Mouse (Mus musculus) kidney, adult 2 months (tissue): ENCODE results near the gene Oas1h. TPM values are rescaled to one million over a fixed set of nuclear protein-coding genes. Genes with fewer than 3 reads are reported as not detected.

ENCODE experiments used
- DNase-seq: peaks from one replicate; pipeline ENCODE4 v3.0.0; 2021
- H3K27ac ChIP-seq: fragments of 200-500 bp; 2 replicates; pipeline ENCODE4 v1.5.1; 2012; ENCODE audit warnings: low read depth, low read length, control low read depth, inconsistent platforms; ENCODE audit not compliant: insufficient read depth
- H3K27me3 ChIP-seq: fragments of 200-500 bp; replicated peaks from 2 replicates; pipeline ENCODE4 v1.6.1; 2012; ENCODE audit warnings: mild to moderate bottlenecking, moderate library complexity, low read length, inconsistent platforms; ENCODE audit not compliant: control insufficient read depth, insufficient read depth
- H3K36me3 ChIP-seq: fragments of 200-500 bp; 2 replicates; pipeline ENCODE4 v1.6.1; 2012; ENCODE audit warnings: mild to moderate bottlenecking, moderate library complexity, low read length, inconsistent platforms; ENCODE audit not compliant: control insufficient read depth, insufficient read depth
- H3K4me1 ChIP-seq: fragments of 200-500 bp; 2 replicates; pipeline ENCODE4 v1.6.1; 2011; ENCODE audit warnings: low read length; ENCODE audit not compliant: control insufficient read depth, insufficient read depth
- H3K4me3 ChIP-seq: fragments of 200-500 bp; 2 replicates; pipeline ENCODE4 v1.5.1; 2011; ENCODE audit warnings: mild to moderate bottlenecking, low read depth, low read length, control low read depth; ENCODE audit not compliant: insufficient read depth
- CTCF ChIP-seq: fragments of 200-500 bp; conservative IDR thresholded peaks from 2 replicates; pipeline ENCODE4 v1.5.1; 2011; ENCODE audit warnings: low read depth, mild to moderate bottlenecking, control low read depth, low read length, moderate library complexity, mixed read lengths; ENCODE audit not compliant: insufficient read depth, insufficient read length
- POLR2A ChIP-seq: fragments of 200-500 bp; IDR thresholded peaks from one replicate; pipeline ENCODE4 v1.6.1; 2011; ENCODE audit warnings: low read depth, low read length, control low read depth
- WGBS: fragments of 180-500 bp; shearing (Covaris S2); methylation state at CpG from one replicate; pipeline ENCODE4 v1.1.7; 2018; 5-methylcytosine and 5-hydroxymethylcytosine counted together
- polyA plus RNA-seq: library from polyadenylated mRNA; depleted of rRNA; stranded (reverse); fragments of >200 nt; gene quantifications from 2 replicates; pipeline ENCODE4 v1.2.3, GENCODE M21; 2012

Gene Oas1h
- polyA plus RNA-seq, 1 experiment: not detected

DNA sequence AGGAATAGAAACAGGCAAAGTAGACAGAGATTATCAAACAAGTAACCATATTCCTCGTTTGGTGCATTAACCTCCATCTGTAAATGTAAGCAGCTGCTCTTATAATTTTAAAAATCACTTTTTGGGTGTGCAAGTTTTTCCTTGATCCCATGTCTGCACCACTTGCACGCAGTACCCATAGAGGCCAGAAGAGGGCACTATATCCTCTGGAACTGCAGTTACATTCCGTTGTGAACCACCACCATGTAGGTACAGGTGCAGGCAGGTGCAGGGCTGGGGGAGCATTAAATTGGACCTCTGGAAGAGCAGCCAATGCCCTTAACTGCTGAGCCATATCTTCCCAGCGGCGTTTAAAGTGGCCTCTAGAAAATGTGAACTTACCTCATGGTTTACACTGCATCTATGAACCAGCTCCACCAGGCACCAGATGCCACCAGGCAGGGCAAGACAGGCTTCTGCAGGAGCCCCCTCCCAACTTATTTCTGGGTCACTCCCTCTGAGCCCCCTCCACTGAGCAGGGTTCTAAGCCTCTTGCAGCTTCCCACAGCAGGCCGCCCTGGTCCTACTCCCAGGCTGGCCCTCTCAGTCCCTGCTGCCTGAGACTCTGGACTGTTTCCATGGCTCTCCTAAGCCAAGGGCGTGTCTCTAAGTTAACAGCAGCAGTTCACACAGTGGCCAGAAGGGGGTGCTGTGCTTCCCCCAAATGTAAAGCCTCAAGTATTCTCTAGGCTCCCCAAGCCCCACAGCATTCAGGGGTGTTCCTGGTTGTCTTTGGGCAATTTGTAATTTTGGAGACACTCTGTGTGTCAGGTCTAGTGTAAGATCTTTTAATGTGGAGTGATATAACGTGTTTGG lies 24.3 kb upstream of the Oas1h start:
- WGBS: 15% methylated on average over 8 of the region's 8 CpGs
- TF ChIP-seq POLR2A (no peak), CTCF (peak; percentile 74)
- H3K27me3 ChIP-seq: no peaks in the 10 kb centered on the region
- H3K36me3 ChIP-seq: no peaks in the 10 kb centered on the region
- H3K27ac ChIP-seq: no peak overlapping the region
- no peak overlapping the region for H3K4me3 ChIP-seq
- DNase-seq: peak; percentile 45
- H3K4me1 ChIP-seq: no peaks in the 10 kb centered on the region

DNA sequence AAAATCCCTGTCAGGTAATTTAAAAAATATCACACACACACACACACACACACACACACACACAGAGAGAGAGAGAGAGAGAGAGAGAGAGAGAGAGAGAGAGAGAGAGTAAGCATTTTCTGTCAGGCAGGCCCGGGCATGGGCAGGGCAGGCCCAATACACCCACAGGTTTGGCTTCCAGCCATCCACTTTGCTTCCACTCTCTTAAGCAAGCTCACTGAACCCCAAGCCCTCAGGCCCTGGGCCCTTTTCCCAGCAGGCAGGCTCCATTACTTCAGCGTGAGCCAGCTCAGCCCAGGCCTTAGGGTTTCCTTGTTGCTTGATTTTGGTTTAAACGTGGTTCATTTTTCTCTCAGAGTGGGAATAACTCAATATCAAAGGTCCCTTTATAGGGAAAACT lies 16.5 kb upstream of the Oas1h start:
- WGBS: 57% methylated on average over 3 of the region's 3 CpGs
- H3K4me3 ChIP-seq: no peak overlapping the region
- no peaks in the 10 kb centered on the region for H3K36me3 ChIP-seq
- DNase-seq: peak; percentile 30
- no peak overlapping the region for H3K27ac ChIP-seq
- TF ChIP-seq CTCF (no peak), POLR2A (no peak)
- H3K27me3 ChIP-seq: no peaks in the 10 kb centered on the region
- H3K4me1 ChIP-seq: no peaks in the 10 kb centered on the region

DNA sequence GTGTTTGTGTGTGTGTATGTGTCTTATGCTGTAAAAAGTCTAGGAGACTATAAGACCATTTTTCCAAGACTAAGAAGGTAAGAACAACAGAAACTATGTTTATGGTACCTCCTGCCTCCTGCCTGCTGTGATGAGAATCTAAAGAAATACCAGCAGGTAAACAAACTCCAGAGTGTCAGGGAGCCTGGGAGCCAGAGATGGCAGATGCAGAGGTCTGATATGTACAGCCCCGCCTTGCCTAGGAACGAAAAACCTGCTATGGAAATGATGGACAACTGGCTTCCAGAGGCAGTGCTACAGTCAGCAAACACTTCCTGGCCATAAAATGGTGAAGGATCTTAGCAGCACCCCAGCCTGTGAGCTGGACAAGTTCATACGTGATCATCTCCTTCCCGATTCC lies 14.2 kb upstream of the Oas1h start, which contains the start of gene Oas1f:
Gene Oas1f (plus strand): TSS at position 301 of the 400 bp plus-strand sequence.
- Histone ChIP-seq H3K4me1 (no peaks in the 10 kb centered on the region), H3K27ac (no peak within 1 kb of the TSS), H3K4me3 (no peak within 1 kb of the TSS), H3K36me3 (no peaks in the 10 kb centered on the region), H3K27me3 (no peaks in the 10 kb centered on the region)
- WGBS: 62% methylated on average over 4 of the region's 4 CpGs
- TF ChIP-seq POLR2A (no peak), CTCF (no peak)
- DNase-seq: no peak

DNA sequence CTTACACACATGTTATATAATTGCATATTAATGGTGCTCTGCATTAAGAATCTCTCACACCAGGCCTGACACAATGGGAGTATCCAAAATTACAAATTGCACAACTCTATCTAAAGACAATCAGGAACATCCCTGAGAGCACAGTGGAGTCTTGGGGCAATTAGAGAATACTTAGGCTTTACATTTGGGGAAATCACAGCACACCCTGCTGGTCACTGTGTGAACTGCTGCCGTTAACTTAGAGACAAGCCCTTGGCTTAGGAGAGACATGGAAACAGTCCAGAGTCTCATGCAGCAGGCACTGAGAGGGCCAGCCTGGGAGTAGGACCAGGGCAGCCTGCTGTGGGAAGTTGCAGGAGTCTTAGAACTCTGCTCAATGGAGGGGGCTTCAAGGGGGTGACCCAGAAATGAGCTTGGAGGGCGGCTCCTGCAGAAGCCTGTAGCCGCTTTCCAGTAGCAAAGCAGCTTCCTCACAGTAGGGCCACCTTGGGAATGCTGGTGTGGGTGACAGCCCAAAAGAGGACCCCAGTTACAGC lies 11.6 kb upstream of the Oas1h start:
- H3K36me3 ChIP-seq: no peaks in the 10 kb centered on the region
- DNase-seq: peak; percentile 40
- no peak for TF ChIP-seq POLR2A
- peak; percentile 68 for TF ChIP-seq CTCF
- H3K4me3 ChIP-seq: no peak overlapping the region
- no peaks in the 10 kb centered on the region for H3K4me1 ChIP-seq
- no peaks in the 10 kb centered on the region for H3K27me3 ChIP-seq
- 66% methylated on average over 3 of the region's 3 CpGs for WGBS
- H3K27ac ChIP-seq: no peak overlapping the region

DNA sequence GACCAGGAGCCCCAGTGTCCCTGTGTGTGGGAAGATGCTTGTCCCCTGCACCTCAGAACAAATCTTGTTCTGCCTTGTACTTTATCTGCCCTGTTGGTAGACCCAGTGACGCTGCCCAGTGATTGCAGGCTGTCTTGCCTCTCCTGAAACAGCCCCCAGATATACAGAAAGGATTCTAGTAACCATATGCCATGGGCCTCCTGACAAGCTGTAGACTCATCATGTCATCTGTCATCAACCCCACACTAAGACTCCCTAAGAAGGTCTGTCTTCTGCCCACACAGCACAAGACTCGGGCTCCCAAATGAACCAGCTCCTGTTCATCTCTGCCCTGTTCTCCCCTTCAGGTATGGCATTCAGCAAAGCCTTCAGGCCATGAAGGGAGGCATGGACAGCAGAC lies 2.0 kb upstream of the Oas1h start:
- WGBS: 80% methylated on average over 2 of the region's 2 CpGs
- Histone ChIP-seq H3K27ac (no peak overlapping the region), H3K36me3 (no peaks in the 10 kb centered on the region), H3K4me3 (no peak overlapping the region), H3K27me3 (no peaks in the 10 kb centered on the region), H3K4me1 (no peaks in the 10 kb centered on the region)
- TF ChIP-seq POLR2A (no peak), CTCF (no peak)
- DNase-seq: no peak

DNA sequence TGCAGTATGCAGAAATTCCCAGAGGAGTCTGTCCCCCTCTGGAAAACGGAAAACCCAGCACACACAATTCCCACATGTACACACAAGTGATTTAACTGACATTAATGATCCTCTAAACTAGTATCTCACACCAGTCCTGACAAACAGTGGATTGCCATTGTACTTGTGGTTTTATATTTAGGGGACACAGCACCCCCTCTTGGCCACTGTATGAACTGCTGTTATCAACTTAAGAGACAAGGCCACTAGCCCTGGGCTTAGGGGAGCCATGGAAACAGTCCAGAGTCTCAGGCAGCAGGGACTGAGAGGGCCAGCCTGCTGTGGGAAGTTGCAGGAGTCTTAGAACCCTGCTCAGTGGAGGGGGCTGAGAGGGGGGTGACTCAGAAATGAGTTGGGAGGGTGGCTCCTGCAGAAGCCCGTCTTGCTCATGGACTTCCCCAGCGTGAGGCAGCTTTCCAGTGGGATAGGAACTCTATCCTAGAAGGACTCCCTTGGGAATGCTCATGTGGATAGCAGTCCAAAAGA lies 4.2 kb downstream of the Oas1h start:
- Histone ChIP-seq H3K36me3 (no peaks in the 10 kb centered on the region), H3K27me3 (no peaks in the 10 kb centered on the region), H3K4me3 (no peak overlapping the region), H3K27ac (no peak overlapping the region), H3K4me1 (no peaks in the 10 kb centered on the region)
- TF ChIP-seq CTCF (peak; percentile 39), POLR2A (no peak)
- 74% methylated on average over 3 of the region's 3 CpGs for WGBS
- DNase-seq: no peak

DNA sequence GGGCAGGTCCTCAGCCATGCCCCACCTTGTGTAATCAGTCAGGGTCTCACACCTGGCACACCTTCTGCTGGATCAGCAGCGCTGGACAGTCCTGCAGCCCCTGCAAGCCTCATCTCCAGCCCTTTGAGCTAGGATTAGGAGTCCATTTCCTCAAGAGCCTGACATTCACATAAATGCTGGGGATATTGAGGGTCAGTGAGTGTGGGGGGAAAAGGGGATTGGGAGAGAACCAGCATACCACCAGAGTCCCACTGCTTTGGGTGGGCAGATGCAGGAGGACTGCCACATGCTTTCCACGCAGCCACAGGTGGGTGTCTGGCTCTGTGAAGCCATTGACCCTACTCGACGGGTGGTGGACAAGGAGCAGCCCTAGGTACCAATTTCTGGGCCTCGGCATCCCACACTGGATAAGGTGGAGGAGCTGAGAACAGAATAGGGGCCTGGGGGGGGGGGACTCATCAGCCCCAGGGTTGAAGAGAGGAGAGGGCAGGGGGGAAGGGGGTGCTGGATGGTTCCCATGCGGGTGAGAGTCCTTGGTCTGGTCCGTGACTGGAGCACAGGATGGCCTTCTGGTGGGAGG lies 8.3 kb downstream of the Oas1h start:
- Histone ChIP-seq H3K36me3 (no peaks in the 10 kb centered on the region), H3K27me3 (no peaks in the 10 kb centered on the region), H3K4me3 (no peak overlapping the region), H3K4me1 (no peaks in the 10 kb centered on the region), H3K27ac (no peak overlapping the region)
- TF ChIP-seq POLR2A (no peak), CTCF (no peak)
- WGBS: 83% methylated on average over 7 of the region's 7 CpGs
- no peak for DNase-seq
